Mouse (Mus musculus) embryonic stem cell, embryonic (primary cell): ENCODE measurements at regions not wholly inside any gene's neighbourhood (a gene's known extent, or its start where the extent isn't known, plus 50 kb on each side); places are given as distances from the start of the nearest gene placed in this dataset.

ENCODE experiments used
- CTCF ChIA-PET, 4 experiments: fragments of 300-600 bp in 2 of 4; fragments of 350-600 bp in 2 of 4; sonication (Branson Sonifier 250); formaldehyde crosslinking; loops; one replicate each; lab custom pipeline; 2022; ENCODE audit warnings: inconsistent platforms in 2 of 4; lab: Charles Lee
- POLR2A ChIA-PET, 4 experiments: fragments of 300-600 bp in 2 of 4; fragments of 350-600 bp in 2 of 4; sonication (Branson Sonifier 250); formaldehyde crosslinking; loops; one replicate each; lab custom pipeline; 2022; ENCODE audit warnings: antibody characterized with exemption in 4 of 4, inconsistent platforms in 1 of 4; lab: Charles Lee

DNA sequence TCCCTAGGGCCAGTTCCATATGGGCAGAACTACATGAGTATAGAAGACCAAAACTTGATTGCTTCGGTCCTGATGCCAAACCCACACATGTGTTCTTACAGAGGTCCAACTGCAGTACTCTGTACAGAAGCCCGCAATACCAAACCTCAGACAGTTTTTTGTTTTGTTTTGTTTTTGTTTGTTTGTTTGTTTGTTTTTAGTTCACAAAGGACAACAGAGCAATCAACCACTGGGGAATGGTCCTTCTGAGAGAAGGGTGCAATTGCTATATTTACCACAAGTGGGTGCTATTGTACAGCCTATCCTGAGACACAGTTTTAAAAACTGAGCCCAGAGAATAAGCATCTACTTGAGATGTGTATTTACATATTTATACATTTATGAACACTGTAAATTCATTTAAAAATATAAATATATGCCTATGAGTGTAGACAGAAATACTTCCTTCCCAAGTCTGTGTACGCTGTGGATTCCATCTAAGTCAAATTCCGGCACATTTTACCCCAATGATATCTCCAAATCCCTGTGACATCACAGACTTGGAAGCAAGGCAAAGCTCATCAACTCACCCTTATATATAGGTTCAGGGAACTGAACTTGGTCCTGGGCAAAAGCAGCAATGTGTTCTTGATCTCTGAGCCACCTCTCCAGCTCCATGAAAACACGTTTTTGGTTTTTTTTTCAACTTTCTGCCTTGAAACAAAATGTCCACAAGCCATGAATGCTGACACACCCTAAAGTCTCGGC lies 101.3 kb upstream of the A26c2 start:
- ChIA-PET CTCF (interaction anchor here in 2 of 4 experiments (0.7 to 2.3 kb wide), 2 partner anchors 397 to 1385 kb away, joined by 3 to 9 read pairs; no protein-coding TSS in a partner anchor), POLR2A (no interaction called here)

DNA sequence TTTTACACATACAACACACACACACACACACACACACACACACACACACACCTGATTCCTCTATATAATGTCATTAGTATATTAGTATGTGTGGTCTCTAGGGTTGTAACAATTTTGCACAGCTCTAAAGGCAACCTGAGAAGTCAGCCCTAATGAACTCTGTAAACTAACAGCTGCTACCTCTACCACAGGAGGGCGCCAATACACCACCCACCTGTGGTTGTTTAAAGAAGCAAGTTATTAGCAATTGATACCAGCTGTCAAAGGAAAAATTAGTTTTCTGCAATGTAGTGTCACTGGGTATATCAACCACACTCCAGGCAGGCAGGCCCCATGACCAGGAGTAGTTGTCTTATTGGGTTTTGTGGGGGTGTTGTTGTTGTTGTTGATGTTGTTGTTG lies 98.8 kb upstream of the A26c2 start:
- CTCF ChIA-PET: interaction anchor here (0.6 to 1.8 kb wide), 16 partner anchors 9 to 1202 kb away, joined by 3 to 17 read pairs (median 5); partner anchors contain the start of gene Chrna7 (in 1 of the 4)

DNA sequence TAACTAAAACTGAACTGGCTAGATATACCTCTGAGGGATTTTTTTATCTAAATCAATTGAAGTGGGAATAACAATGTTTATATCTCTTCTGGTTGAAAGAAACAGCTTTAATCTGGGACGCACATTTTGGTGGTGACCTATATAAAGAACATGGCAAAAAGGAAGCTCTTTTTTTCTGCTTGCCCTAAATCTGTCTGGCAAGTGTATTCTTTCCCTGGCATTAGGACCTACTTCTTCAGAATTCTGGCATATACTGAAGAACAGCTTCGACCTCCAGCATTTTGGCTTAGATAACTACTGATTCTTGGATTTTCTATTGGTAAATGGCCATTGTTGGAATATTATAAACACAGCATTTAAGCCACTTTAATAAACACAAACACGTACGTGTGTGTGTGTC lies 70.9 kb upstream of the A26c2 start:
- ChIA-PET CTCF (no interaction called here), POLR2A (no interaction called here)

More for the DNA sequence above, 98.8 kb upstream of the A26c2 start:
- POLR2A ChIA-PET: no interaction called here

DNA sequence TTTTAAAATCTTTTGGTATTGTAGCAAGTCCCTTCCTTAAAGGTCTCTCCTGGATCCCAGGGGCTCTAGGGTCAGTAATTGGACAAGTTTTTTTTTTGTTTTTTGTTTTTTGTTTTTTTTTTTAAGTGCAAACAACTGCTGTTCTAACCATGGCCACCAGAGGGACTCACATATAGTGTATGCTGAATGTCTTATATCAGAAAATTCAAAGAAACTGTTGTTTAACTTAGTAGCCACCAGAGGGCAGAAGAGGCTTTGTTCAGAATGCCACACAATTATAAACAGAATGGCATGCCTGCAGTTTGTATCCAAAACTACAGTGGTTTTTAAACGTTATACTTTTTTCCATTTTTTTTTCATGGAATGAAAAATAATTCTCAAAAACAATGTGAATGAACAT lies 53.6 kb upstream of the A26c2 start:
- ChIA-PET POLR2A (no interaction called here), CTCF (interaction anchor here in 1 of 4 experiments (0.7 kb wide), 1 partner anchor 544 kb away, joined by 4 read pairs; no protein-coding TSS in a partner anchor)
